Comparison of ENCODE assay signal across 9 mouse cellular contexts in genomic region chr11:98954373-98954772, GRCm38 (mm10). TPM values are rescaled to one million over a fixed set of nuclear protein-coding genes. Genes with fewer than 3 reads are reported as not detected.
DNase-seq lines count a peak whose midpoint lies in the region; ATAC-seq lines count a peak whose summit lies in the region.
"Had no signal": no experiment of that assay in that cellular context is flagged by ENCODE, and none has a peak within 500 bp of the region (broad histone marks: within the 10 kb centered on the region; RNA-seq: fewer than 3 reads in every experiment).

No protein-coding gene starts in this region.

- peaks cover 4% of the 10 kb centered on the region for H3K36me3 ChIP-seq in lung, embryonic 16.5 days (ENCODE audit: control insufficient read depth, insufficient read depth, low read length)

- peak overlapping the region; percentile 47; the same call in 1 of the 2 replicates for H3K9ac ChIP-seq in lung, embryonic 16.5 days (ENCODE audit: low read length)

- peak; percentile 74 for DNase-seq in right cerebral cortex, adult 18-20 months
- DNase-seq in right cerebral cortex, postnatal 25 days, result no peak
- DNase-seq in heart, adult 8-10 months (ENCODE audit: low spot score), result peak; percentile 72
- peak; percentile 66 to 73 for DNase-seq in kidney, adult 8-10 months
- peak; percentile 91 for DNase-seq in ovary, adult 18-20 months (ENCODE audit: low spot score)
- no peak for DNase-seq in frontal cortex, postnatal 25 days (ENCODE audit: low spot score in 2 of 2)

- H3K4me1 ChIP-seq in brown adipose tissue, adult 24 weeks (ENCODE audit: control insufficient read depth, insufficient read depth, insufficient read length, low read length), result peaks cover 44% of the 10 kb centered on the region
- peaks cover 69% of the 10 kb centered on the region for H3K4me1 ChIP-seq in lung, embryonic 16.5 days (replicated peaks; ENCODE audit: control insufficient read depth, insufficient read depth, low read length)

- ATAC-seq in lung, embryonic 16.5 days (ENCODE audit: low read depth), result peak; percentile 73

- no peaks in the 10 kb centered on the region for H3K9me3 ChIP-seq in lung, embryonic 16.5 days (ENCODE audit: control insufficient read depth, low read length)

- H3K4me2 ChIP-seq in lung, embryonic 16.5 days (ENCODE audit: low read depth, low read length), result peak overlapping the region; percentile 42

- 4% methylated on average over 10 of the region's 10 CpGs for WGBS in lung, embryonic 16.5 days

- H3K27me3 ChIP-seq in lung, embryonic 16.5 days (ENCODE audit: control insufficient read depth, insufficient read depth, low read depth, low read length), result no peaks in the 10 kb centered on the region

- no peak overlapping the region for H3K27ac ChIP-seq in brown adipose tissue, adult 24 weeks (replicated peaks; ENCODE audit: low read depth, low read length)
- peak overlapping the region; percentile 80 for H3K27ac ChIP-seq in lung, embryonic 16.5 days (ENCODE audit: low read length)

- H3K4me3 ChIP-seq in brown adipose tissue, adult 24 weeks (ENCODE audit: insufficient read depth, low read depth, low read length), result 0 out of 2 replicates have a peak overlapping the region, but pooled peaks have one; percentile 2
- H3K4me3 ChIP-seq in lung, embryonic 16.5 days (ENCODE audit: low read length), result peak overlapping the region; percentile 8; the same call in 1 of the 2 replicates

RNA-seq across cellular contexts. Expression of gene Rara, which starts 26.8 kb away (rescaled TPM):
- 3.2 and 5.5 TPM in 2 replicates for polyA plus RNA-seq in brown adipose tissue, adult 24 weeks (2012; ENCODE audit: insufficient read depth, insufficient read length, missing spikeins)
- total RNA-seq in heart, adult 8-10 months (2022), result 10 to 100 TPM; 10.8 to 13.5 (median 11.9) TPM
- 35.4 and 37.2 TPM in 2 replicates for polyA plus RNA-seq in lung, embryonic 16.5 days (2015; fragmentation: Nextera tagmentation; extraction: Ambion mirVana)

RNA-seq across cellular contexts. Expression of gene Gjd3, which starts 28.4 kb away (rescaled TPM):
- not detected in 2 replicates for polyA plus RNA-seq in brown adipose tissue, adult 24 weeks (2012; ENCODE audit: insufficient read depth, insufficient read length, missing spikeins)
- under 1 TPM in 1 of 4 experiments, not detected in 3; 0.44 TPM for total RNA-seq in heart, adult 8-10 months (2022)
- polyA plus RNA-seq in lung, embryonic 16.5 days (2015; fragmentation: Nextera tagmentation; extraction: Ambion mirVana), result 0.31 TPM in 1 of 2 replicates, not detected in the other
- total RNA-seq: common myeloid progenitor, adult 5-6 weeks had no signal

RNA-seq across cellular contexts. Expression of gene Cdc6, which starts 46.8 kb away (rescaled TPM):
- polyA plus RNA-seq in brown adipose tissue, adult 24 weeks (2012; ENCODE audit: insufficient read depth, insufficient read length, missing spikeins), result 0.28 and 1.7 TPM in 2 replicates
- total RNA-seq in heart, adult 8-10 months (2022), result under 1 TPM; 0.16 to 0.49 (median 0.25) TPM
- 34.0 and 38.3 TPM in 2 replicates for polyA plus RNA-seq in lung, embryonic 16.5 days (2015; fragmentation: Nextera tagmentation; extraction: Ambion mirVana)

Comparison
In these comparisons a context has a peak if more than half of its experiments do, and no peak if none do; other contexts are left out.
1. DNase-seq: peak in right cerebral cortex, adult 18-20 months (single experiment), heart, adult 8-10 months (single experiment), kidney, adult 8-10 months (2 of 2) and ovary, adult 18-20 months (single experiment); none in right cerebral cortex, postnatal 25 days (single experiment) and frontal cortex, postnatal 25 days (0 of 2).
2. RNA of gene Cdc6, which starts 46.8 kb away (polyA plus RNA-seq): 34.0 to 38.3 TPM in lung, embryonic 16.5 days; 0.28 to 1.7 TPM in brown adipose tissue, adult 24 weeks; every median in the first group is over 10 times any median in the second.